Mouse (Mus musculus) cerebellum, adult 11 months (tissue): Measurements from ENCODE around the gene Map3k21.

Experiments
- DNase-seq: peaks from one replicate; pipeline ENCODE4 v3.0.0; 2022

Gene Map3k21

DNA sequence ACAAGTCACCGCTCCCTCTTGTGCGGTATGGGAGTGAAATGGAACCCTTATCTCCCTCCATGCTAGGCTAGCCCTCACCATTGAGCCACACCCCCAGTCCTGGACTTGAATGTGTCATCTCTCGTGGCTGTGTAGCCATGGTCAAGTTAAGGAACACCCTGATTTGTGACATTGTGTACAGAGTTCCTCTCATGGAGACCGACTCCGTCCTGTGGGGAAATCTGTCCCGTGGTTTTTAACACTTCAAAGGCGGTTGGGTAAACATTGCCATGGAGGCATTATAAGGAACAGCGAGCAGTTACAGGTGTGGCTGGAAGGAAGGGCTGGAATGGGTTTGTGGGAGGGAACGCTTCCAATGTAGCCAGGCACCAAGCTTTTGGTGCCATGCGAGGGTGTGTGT, 6.8 kb downstream of the Map3k21 start:
- no peak for DNase-seq

DNA sequence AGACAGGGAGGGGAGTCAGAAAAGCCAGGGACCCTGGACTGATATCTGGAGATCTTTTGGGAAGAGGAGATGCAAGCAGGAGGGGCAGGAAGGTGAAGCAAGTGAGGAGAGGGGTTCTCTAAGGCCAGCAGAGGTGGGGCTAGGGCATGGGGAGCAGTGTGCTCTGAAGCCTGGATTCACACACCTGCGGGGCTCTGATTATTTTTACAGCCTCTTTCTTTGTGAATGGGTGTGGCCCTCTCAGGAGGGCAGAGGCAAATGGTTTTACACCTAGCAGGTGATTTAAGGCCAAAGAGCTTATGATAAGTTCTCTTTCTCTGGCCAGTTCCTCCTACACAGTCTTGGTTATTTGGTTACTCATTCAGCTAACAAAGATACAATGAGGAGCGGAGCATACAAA, 8.5 kb downstream of the Map3k21 start:
- no peak for DNase-seq

GRCm38 (mm10) chr8:125919560-125919959, 9.3 kb downstream of the Map3k21 start:
- no peak for DNase-seq

DNA sequence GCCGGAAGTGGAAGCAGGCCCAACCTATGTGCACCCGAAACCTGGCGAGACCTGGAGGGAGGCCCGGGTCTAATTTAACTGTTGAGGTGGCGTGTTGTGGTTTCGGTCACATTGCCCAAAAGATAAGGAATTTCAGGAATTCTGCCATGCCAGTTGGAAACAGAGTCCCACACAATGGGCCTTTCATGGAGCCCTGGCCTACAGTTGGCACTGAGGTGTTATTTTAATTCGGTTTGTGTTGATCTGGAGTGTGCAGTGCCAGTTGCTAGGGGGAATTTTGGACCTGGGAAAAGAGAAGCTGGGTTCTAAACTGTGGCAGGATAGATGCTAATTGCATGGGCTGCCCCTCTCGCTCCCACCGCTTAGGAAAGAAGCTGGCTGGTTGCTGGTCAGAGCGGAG, 10.0 kb downstream of the Map3k21 start:
- no peak for DNase-seq

- no peak for DNase-seq
Observed at GRCm38 (mm10) chr8:125920761-125921160, 10.5 kb downstream of the Map3k21 start.

DNA sequence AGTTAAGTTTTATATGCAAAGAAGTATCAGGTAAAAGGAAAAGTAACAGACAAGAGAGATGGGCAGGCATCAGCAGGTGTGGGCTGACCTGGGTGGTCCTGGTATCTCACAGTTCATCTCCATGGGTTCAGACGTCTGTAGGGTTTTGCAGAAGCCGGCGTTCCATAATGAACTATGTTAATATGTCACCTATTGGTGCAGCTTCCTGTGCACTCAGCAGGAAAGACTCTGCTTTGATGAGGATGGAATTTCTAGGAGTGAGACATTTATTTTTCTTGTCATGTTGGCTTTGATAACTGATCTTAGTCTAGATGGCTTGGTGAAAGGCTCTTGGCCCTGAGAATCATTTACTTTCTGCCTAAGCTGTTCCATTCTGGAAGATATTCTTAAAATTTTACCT, 12.1 kb downstream of the Map3k21 start:
- no peak for DNase-seq

GRCm38 (mm10) chr8:125926636-125927035, 16.4 kb downstream of the Map3k21 start:
- DNase-seq: no peak

GRCm38 (mm10) chr8:125930276-125931046, 20.2 kb downstream of the Map3k21 start:
- DNase-seq: no peak

- DNase-seq: no peak
Observed at GRCm38 (mm10) chr8:125931822-125932221, 21.6 kb downstream of the Map3k21 start.

DNA sequence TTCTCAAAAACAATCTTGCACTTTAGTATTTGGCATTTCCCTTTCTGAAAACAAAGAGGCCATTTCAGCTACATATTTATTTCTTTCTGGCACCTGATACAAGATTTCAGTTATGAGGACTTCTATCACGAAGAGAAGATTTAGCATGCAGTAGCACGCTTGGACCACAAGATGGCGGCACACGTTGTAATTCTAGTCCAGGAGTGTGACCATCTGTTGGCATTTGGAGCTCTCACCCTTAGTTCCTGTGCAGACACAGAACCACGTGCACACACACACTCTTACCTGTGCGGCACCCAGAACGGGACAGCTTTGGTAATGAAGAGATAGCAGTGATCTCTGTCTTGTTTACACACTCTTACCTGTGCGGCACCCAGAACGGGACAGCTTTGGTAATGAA, 25.4 kb downstream of the Map3k21 start:
- peak; percentile 74 for DNase-seq

GRCm38 (mm10) chr8:125944511-125944910, 34.3 kb downstream of the Map3k21 start:
- no peak for DNase-seq

GRCm38 (mm10) chr8:125948696-125949308, 38.6 kb downstream of the Map3k21 start:
- DNase-seq: no peak

DNA sequence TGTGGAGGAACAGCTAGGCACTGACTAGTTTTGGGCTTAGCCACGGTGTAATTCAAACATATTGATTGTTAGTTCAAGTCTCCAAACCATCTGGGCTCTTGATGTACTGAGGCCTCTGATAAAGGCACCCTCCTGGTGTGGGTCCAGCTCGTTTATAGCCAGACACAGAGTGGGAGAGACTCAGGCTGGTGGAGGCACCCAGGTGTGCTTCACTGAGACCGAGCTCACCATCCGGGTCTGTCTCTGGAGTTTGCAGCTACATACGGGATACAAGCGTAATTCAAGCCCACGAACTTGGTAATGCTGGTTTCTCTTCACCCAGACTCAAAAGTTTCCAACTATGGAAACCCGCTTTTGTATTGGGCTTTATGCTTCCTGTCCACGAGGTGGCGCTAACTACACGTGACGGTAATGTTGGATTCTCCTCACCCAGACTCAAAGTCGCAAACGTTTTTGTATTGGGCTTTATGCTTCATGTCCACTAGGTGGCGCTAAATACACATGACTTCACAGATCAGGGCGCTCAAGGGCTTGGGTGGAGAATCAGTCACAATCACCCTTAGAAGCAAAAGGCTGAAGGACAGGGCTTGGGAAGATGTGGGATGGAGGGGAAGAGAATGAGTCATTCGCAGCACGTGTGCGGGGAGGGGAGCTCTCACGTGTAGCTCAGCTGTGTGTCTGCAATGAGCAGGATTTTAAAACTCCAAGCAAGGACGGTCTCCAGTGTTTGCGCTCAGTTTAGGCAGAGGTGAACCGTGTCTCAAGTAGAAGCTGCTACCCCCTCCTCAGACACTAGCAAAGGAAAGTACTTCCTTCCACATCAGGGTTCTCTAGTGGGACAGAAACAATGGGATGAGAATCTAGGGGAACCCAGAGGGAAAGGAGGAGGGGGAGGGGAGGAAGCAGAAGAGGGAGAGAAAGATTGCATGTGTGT, 40.0 kb downstream of the Map3k21 start:
- peak; percentile 82 for DNase-seq

DNA sequence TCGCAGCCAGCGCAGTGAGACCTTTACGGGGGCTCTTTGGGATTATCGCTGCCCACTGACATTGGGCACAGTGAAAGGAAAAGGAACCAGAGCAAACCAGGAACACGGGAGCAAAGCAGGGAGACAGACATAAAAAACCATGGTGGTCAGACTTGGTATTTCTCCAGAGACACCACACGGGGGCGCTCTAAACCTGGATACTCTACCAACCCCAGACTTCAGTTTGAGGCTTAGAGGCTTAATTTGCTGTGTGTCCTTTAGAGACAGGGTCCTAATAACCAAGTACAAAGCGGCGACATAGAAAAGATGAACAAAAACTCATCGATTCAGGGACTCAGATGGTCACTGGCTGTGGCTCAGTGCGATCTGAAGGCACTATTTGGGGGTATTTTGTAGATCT, 45.4 kb downstream of the Map3k21 start:
- peak; percentile 73 for DNase-seq

GRCm38 (mm10) chr8:125956796-125957195, 46.5 kb downstream of the Map3k21 start:
- no peak for DNase-seq

GRCm38 (mm10) chr8:125957226-125957993, 47.2 kb downstream of the Map3k21 start:
- no peak for DNase-seq

- DNase-seq: no peak
Observed at GRCm38 (mm10) chr8:125957994-125958368, 47.7 kb downstream of the Map3k21 start.

DNA sequence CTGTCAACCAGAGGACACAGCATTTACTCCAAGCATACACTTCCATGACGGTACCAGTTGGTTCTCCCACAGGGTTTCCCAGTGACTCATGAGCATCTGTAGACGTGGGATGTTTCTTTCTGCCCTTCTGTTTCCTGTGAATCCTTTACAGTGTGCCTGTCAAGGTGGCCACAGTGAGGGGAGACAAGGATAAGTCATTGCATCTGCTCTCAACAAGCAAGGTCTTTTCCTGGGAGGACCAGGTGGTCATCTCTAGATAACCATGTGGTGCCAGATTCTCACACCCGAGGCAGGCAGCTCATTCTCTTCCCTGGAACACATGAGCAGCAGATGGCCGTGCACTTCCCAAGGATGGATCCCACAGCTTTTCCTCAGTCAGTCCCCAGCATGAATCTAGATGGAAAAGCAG, 49.1 kb downstream of the Map3k21 start:
- DNase-seq: peak; percentile 87

- peak; percentile 66 for DNase-seq
Observed at GRCm38 (mm10) chr8:125960037-125960436, 49.8 kb downstream of the Map3k21 start.

GRCm38 (mm10) chr8:125961790-125962189, 51.5 kb downstream of the Map3k21 start:
- DNase-seq: no peak

GRCm38 (mm10) chr8:125963807-125964211, 53.6 kb downstream of the Map3k21 start:
- DNase-seq: peak; percentile 47

DNA sequence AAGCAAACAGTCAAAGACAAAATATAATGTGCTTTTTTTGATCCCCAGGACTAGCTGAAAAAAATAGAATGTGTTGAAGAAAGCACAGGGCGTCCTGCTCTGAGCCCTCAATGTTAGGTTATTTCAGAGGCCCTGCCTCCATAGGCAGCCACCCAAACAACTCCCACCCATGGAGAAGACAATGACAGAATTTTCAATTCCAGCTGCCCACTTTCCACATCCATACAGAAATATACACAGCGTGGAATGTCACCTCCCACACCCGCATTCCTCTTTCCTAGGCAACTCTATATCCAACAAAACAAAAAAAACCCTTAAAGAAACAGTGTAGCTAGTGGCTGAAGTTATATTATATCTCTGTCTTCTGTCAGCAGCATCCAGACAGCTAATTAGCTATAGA, 61.1 kb downstream of the Map3k21 start:
- DNase-seq: no peak

DNA sequence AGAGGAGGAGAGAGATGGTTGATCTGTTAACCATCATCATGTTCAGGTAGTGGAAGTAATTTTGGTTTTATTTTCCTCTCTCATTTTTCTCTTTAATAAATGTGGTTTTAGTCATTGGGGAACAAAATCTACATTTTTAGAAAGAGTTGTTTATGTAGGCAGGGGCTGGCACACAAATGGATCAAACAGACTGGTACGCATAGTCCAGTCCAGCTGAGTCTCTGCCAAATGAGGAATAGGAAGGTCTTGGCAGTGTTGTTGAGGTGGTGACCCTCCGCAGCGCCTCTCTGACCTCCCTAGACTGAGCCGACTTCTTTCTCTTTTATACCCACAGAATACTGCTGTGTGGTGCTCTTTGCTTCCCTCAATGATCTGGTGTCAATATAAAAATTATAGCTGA, 65.7 kb downstream of the Map3k21 start:
- no peak for DNase-seq
